Mouse (Mus musculus): ENCODE measurements at regions not wholly inside any gene's neighbourhood (a gene's known extent, or its start where the extent isn't known, plus 50 kb on each side); places are given as distances from the start of the nearest gene placed in this dataset.
A peak's percentile ranks its signal among the peaks of the same experiment; 100 is the strongest.
"Not testable (repeated sequence)": the region's sequence is repeated elsewhere in the genome, so short reads cannot be mapped to it uniquely, and the experiment has no call there.

DNA sequence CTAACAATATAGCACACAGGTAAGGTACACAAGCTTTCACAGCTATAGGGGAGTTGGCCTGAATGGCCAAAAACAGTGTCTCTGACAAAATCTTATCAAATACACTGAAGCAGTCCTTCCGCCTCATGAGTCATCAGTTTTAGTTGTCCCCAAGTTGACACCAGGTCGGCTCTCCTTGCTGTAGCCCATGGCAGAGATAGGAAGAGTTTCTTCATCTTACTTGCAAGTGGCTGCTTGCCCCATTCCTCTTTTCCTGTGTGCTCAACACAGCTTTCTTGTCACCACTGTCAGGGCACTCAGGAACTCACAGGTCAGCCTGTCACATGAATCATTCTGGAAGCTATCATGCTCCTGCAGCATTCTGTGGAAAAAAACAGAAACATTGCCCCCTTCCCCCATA is 77.1 kb downstream of the Olfr721-ps1 start:
- not testable (repeated sequence) for DNase-seq (ENCODE audit: low spot score in 2 of 2)

DNA sequence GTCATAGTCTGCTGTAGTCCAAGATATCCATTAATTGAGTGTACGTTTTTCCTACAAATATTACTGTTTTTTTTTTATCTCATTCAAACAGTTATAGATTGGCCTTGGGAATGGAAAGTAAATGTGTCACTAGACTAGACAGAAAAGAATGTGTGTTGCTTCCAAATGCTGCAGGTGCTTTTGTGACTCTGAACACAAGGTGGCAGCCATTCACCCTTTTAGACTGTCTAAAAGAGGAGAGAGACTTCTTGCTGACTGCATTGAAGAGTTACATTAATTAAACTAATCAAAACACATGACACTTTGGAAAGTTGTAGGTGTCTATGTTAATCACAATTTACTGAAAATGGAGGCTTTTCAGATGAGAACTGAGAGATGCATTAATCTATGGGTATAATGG is 80.7 kb downstream of the Olfr721-ps1 start:
- DNase-seq (ENCODE audit: low spot score in 2 of 2) = peak; percentile 27 to 71

DNA sequence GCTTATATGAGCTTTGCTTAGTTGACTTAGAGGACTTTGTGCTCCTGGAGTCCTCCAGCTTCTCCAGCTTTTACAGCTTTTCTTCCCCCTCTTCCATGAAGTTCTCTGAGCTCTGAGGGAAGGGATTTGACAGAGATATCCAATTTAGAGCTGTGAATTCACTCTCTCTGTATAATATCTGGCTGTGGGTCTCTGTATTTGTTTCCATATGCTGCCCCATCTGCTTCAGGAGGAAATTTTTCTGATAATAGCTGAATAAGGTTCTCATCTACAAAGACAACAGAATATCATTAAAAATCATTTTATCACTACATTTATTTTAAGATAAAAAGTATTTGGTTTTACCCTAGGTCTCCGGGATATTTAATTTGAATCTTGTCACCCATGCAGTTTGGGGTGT is 85.3 kb downstream of the Olfr721-ps1 start:
- DNase-seq (ENCODE audit: low spot score in 2 of 2) = peak; percentile 31 to 75

DNA sequence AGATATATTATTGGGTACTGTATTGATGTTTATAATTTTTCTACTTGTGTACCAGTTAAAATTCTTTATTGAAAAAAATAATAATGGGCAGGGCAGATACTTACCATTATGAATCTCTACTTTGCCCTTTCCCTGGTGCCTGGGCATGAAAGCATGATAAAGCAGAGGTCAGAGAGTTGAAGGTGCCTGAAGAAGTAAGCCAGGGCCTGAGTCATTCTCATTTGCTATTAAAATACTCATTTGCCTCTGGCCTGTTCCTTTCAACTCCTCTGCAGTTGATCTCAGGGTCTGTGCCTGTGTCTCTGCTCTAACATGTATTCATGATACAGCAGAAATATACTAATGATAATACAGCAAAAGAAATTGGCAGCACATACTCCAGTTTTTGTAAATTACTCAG is 89.4 kb downstream of the Olfr721-ps1 start:
- no peak for DNase-seq (ENCODE audit: low spot score in 2 of 2)

DNA sequence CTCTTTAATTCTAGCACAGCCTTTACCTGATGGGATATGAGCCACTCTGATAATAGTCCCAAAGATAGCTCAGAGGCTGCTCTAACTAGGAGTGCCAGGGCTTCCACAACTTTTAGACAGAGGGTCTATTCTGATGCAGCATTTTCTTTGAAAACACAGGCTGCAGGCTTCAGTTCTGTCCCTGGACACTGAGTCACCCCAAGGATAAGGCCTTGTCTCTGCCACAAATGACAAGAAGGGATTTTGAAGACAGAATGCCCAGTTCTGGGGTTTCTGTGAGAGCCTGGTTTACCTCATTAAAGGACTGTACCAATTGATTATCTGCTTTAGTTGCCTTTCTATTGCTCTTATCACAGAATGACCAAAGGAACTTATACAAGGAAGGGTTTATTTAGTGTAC is 90.9 kb downstream of the Olfr721-ps1 start:
- no peak for DNase-seq (ENCODE audit: low spot score in 2 of 2)

DNA sequence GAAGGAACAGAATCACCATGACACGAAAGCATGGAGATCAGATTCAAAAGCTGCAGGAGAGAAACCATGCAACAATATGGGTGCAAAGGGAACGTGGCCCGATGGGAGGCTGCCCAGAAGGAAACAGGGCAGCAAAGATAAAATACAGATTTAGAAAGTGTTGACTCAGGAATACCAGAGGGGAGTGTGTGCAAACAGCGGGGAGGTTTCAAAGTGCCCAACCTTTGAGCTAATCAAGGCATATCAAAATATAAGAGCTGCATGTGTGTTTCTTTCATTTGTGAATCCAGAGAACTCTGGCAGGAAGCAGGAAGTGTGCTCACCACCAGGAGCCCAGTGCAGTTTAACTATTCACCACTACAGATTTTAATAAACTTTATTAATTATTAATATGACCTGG is 110.8 kb downstream of the Olfr721-ps1 start:
- no peak for DNase-seq (ENCODE audit: low spot score in 2 of 2)

DNA sequence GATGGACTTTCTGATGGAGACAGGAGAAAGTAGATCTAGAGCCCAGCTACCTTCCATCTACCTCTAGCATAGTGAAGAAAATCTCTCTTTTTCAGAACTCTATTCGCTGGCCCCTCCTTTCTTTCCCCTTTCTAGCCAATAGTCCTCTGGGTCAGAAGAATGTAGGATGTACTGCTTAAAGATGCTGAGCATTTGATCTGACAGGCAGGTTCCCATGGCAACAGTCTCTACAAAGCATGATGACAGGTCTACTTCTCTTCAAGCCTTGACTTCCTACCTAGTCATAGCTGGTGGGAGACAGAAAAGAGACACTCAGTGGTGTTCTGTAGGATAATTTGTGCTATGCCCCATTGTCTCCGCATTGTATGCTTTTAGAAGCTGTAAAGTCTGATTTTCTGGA is 112.0 kb downstream of the Olfr721-ps1 start:
- no peak for DNase-seq (ENCODE audit: low spot score in 2 of 2)

DNA sequence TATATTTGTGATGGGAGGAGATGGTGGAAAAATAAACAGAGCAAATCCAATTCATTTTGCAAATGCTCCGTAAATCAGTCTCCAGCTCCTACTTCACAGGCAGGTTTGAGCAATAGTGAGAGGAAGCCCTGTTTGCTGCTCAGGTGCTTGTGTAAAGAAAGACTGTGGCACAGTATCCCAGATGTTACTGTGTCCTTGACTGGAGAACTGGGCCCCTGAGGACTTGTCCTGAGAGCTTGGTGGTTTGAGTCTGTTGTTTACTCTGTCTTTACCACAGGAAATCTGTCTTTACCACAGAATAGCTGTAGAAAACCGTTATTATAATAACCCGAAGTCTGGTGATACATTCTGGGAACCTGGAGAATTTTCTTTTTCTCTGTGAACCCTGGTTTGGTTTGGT is 112.4 kb downstream of the Olfr721-ps1 start:
- no peak for DNase-seq (ENCODE audit: low spot score in 2 of 2)

DNA sequence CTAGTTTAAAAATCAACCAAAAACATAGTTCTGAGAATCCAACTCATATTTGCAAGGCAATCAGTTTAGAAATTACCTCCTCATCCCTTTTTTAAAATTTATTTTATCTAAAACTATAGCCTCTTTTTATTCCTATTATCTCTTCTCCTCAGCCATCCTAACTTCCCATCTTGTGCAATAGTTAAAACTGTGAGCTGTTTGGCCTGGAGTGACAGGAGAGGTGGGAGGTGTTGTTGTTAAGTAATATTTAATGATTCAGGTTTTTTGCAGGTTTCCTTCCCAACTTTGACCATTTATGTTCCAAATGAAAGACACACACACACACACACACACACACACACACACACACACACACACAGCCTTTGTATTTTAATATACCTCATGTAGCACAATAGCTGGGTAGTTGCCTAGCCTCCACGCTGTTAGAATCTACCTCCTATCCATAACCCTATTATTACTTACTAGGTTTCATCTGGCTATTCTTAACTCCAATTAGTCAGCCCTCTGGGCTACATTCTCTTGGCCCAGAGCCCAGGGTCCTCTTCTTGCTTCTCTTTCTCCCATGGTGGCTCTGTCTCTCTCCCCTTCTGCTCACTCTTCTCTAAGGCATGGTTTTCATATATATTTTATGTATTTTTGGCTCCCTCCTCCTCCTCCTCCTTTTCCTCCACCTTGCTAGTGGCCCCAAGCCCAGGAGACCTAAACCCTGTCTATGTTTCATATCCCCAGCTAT is 113.5 kb downstream of the Olfr721-ps1 start:
- no peak for DNase-seq (ENCODE audit: low spot score in 2 of 2)

DNA sequence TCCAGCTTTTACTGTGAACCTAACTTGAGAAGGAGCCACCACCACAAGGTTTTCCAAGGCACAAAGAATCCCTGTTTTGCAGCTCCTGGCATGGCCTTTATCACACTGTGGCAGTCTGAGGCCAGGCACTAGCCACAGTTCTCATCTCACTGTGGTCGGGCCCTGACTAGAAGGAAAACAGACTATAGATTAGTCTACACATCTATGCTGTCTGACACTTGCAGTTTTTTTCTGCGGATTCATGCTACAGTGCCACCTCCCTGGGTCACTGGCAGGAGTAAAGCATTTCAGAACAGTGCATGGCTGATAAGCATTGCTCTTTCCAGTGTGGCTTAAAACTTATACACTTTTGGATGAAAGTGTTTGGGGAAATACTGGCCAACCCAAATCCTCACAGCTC is 114.3 kb downstream of the Olfr721-ps1 start:
- DNase-seq (ENCODE audit: low spot score in 2 of 2) = no peak

DNA sequence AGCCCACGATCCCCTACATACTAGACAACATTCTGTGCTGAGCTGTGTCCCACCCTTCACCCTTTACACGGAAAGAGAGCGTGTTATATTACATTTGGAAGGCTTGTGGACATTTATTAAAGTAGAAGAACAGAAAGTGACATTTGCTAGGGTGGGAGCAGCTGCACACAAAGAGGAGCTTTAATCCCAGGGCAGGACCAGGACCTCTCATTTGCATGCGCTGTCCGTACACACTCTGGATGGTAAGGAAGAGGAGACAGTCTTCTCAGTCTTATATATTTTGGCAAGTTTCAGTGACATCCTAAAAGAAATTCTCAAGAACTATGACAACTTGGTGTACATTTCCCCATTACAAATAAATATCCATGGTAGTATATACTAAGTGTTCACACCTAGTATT is 114.8 kb downstream of the Olfr721-ps1 start:
- DNase-seq (ENCODE audit: low spot score in 2 of 2) = no peak

DNA sequence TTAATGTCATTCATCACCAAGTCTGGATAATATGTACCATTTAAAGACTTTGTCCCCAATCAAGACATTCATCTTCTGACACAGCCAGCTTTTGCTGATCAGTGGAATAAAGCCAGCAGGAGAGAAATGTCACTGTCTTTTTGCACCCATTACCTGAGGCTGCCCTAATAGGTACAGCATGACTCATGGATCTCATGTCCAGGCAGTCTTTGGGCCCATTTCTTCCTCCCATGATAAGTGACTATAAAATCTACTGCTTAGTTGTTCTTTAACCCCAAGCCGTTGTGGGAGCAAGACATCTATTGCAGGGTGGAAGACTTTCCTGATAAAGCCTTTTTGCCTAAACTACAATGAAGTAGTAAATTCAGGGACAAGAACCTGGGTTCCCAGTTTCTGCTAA is 116.9 kb downstream of the Olfr721-ps1 start:
- no peak for DNase-seq (ENCODE audit: low spot score in 2 of 2)

DNA sequence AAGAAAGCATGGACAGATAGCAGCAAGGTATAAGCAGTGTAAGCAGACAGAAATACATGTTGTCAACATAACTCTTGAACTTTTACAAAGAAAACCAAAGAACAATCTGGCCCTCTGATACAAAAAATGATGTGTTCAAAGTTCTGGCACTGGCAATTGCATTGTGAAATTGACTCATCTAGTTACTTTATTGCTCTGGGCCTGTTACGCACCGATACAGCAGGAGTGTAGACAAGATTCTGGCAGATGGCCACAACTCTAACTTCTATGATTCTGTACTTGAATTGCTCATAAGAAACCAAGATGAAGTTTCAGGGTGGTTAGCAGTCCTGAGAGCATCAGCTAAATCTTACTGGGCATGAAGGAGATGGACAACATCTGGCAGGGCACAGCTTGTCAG is 117.7 kb downstream of the Olfr721-ps1 start:
- DNase-seq (ENCODE audit: low spot score in 2 of 2) = peak in 1 of 2 experiments; percentile 14

DNA sequence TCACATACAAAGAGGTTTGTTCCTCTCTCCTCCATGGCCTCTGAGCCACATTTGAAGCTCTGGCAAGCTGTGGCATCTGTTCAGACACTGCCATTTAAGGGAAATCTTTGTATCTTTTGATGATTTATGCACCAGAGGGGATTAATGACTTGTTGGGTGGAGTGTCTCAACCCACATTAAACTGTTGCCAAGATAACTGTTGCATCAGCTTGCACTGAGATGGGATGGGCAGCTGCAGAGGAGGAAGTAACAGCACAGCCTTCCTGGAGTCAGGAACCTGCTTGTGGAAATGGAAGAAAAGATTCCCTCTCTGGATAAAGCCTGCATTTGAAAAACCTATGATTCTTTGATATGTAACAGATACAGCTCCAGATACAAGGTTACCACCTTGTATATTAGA is 119.1 kb downstream of the Olfr721-ps1 start:
- DNase-seq (ENCODE audit: low spot score in 2 of 2) = peak; percentile 10 to 47

DNA sequence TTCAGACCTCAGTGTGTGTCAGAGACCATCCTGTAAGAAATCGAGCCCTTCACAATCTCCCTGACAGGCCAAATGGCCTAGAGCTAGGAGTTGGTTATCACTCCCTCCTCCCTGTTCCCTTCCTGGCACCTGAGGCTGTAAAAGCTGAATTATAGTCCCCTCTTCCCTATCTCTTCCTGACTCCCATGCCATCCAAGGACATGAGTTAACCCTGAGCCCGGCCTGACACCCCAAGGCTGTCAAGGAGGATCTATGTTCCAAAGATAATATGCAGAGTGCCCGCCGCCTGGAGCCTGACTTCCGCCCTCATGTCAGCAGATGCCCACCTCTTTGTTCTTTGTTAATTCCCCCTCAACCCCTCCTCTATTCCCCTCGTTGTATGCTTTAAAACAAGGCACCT is 120.2 kb downstream of the Olfr721-ps1 start:
- DNase-seq (ENCODE audit: low spot score in 2 of 2) = not testable (repeated sequence)

DNA sequence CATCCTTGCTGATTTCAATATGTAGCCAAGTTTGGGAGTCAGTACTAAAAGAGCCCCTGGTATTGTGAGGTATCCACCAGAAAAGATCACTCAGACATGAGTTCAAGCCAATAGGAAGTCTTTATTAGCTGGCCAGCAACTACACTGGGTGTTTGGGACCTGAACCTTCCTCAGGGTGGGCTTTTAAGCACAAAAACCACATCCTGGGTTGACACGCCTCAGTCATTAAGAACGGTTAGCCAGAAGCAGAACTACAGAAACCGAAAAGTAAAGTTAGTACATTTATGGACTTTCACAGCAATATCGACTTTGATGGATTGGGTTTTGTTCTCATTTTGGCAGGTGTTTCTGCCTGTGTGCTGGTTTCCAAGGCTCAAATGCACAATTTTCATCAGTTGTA is 124.1 kb downstream of the Olfr721-ps1 start:
- no peak for DNase-seq (ENCODE audit: low spot score in 2 of 2)

DNA sequence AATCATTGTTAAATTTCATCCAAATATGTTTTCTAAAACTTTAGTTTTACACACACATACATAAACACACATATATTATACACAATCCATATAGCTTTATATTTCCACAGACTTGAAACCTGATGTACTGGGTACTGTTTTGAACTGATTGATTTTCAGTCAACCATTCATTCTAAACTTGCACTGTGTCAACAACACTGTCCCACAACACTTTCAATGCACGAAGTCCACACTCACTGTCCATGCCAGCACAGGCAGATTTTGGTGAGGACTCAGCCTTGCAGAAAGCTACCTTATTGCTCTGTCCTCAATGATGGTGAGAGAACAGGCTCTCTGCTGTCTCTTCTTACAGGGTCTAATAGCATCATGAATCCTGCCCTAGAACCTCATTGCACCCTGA is 127.3 kb downstream of the Olfr721-ps1 start:
- no peak for DNase-seq (ENCODE audit: low spot score in 2 of 2)

DNA sequence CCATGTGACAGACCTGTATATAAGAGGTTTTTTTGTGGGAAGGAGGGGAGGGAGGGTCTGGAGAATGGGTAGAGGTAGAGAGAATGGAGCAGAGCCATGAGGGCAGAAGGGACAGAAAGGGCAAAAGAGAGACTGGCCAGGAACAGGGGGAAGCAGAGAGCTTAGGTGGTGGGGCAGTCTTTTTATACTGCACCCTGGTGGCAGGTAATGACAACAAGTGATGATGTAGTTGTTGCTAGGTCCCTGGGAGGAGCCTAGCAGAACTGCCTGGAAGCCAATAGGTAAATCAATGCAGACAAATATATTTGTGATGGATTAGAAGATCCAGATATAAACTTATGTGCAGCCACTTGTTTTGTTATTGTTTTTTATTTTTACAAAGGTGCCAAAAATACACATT is 140.1 kb downstream of the Olfr721-ps1 start:
- no peak for DNase-seq (ENCODE audit: low spot score in 2 of 2)

DNA sequence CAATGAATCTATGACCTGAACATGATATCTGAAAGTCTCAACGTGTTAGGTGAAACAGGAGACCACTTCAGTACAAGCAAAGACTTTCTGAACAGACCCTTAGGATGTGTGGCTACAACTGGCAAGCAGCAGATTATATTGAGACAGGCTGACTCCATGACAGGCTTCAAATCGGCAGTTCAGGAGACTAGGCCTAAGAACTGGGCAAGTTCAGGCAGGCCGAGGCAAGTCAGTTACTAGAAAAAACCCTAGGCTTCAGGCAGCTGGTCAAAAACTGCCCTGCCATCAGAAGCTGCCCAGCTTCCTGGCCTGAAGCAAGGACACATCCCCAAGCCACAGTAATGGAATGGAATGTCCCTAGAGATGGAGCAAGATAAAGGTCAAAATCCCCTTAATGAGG is 140.6 kb downstream of the Olfr721-ps1 start:
- no peak for DNase-seq (ENCODE audit: low spot score in 2 of 2)

DNA sequence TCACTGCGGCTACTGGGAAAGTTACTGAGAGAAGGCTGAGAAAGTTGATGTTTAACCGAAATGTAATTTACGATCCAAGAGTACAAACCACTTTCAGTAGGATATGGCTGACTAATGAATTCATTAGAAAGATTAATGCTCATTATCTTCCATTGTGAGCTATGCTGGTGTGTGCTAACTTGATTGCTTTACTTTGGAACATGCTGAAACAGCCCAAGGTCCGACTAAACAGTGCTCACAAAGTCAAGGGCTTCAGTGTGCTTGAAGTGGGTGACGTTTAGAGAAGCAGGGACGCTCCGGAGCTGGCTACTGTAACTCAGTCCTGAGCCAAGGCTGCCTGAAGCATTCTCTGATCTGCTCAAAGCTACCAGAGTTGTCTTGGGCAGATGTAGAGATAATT is 143.1 kb downstream of the Olfr721-ps1 start:
- no peak for DNase-seq (ENCODE audit: low spot score in 2 of 2)

DNA sequence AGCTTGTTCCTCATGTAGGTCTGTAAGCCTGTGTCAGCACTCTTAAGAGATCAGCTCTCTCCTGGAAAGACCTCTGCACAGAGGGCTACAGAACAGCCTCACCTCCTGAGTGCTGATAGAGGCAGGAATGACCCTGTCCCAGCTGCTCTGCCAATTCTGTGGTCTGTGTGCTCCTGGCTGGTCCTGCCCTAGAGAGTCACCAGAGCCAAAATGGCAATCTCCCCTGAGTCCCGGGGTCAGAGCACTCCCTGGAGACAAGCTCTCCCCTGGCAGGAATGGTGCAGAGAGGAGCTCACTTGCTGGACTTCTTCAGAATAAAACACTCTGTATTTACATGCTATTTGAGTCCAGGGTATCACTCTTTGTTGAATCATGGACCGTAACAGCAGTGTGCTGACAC is 149.9 kb upstream of the Slc4a7 start:
- DNase-seq (ENCODE audit: low spot score in 2 of 2) = no peak

DNA sequence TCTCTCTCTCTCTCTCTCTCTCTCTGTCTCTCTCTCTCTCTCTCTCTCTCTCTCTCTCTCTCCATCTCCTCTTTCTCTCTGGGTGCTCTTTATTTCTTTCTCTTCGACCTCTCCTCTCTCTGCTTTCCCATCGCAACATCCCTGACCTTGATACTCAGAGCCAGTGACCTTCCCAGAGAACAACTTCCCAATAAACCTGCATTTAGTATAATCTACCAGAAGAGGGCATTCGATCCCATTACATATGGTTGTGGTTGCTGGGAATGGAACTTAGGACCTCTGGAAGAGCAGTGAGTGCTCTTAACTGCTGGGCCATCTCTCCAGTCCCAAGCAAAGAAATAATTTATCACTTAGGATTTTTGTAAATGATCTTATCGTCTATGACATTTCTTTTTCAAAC is 127.2 kb upstream of the Slc4a7 start:
- DNase-seq (ENCODE audit: low spot score in 2 of 2) = no peak

DNA sequence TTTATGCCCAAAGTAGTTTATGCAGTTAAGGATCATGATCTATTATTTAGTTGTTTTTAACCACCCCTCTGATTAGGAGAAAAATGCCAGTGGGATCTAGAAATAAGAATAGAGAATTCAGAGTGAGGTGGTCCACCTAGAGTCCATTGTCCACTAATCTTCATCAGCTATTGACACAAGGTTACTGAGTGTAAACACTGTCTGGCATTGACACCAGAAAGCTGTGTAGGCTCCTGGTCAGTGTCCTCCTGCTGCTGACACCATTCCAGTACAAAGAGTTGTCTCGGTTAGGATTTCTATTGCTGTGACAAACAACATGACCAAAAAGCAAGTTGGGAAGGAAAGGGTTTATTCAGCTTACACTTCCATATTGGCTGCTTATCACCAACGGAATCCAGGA is 110.1 kb upstream of the Slc4a7 start:
- DNase-seq (ENCODE audit: low spot score in 2 of 2) = no peak

DNA sequence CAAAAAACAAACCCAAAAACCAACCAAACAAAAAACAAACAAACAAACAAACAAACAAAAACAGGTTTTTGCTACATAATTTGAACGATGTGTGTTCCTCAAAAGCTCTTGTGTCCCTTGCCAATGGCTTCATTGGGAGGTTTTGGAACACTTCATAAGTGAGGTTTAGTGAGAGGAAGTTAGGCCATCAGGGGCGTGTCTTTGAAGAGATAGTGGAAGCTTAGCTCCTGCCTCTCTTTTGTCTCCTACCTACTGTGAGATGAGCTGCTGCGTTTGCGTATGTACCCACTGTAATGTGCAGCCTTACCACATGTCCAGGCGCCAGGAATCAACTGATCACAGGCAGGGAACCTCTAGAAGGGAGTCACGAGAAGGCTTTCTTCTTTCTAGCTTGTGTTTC is 107.3 kb upstream of the Slc4a7 start:
- DNase-seq (ENCODE audit: low spot score in 2 of 2) = no peak

All from layer of hippocampus, adult 18-20 months (tissue).